Mouse (Mus musculus) limb, embryonic 14.5 days (tissue): Measurements from ENCODE around the gene Adprh. TPM values are rescaled to one million over a fixed set of nuclear protein-coding genes. Genes with fewer than 3 reads are reported as not detected.

Experiments used
- ATAC-seq: fragments of 200-750 bp; cut with Nextera tagmentation; 2 replicates; pipeline ENCODE4 v1.8.0; 2017; ENCODE audit warnings: low read depth, moderate number of reproducible peaks, moderate TSS enrichment; ENCODE audit not compliant: low FRiP score
- DNase-seq: peaks from one replicate; pipeline ENCODE4 v3.0.0-alpha.2; 2015; ENCODE audit warnings: low spot score
- H3K27ac ChIP-seq: fragments of 300-500 bp; sonication (generic); replicated peaks from 2 replicates; pipeline ENCODE4 v1.5.1; 2014; ENCODE audit warnings: low read depth, mild to moderate bottlenecking, low read length, moderate library complexity, mixed read lengths
- H3K27me3 ChIP-seq: fragments of 300-500 bp; sonication (generic); 2 replicates; pipeline ENCODE4 v1.6.1; 2014; ENCODE audit warnings: low read length, mixed read lengths; ENCODE audit not compliant: control insufficient read depth, insufficient read depth
- H3K36me3 ChIP-seq: fragments of 300-500 bp; sonication (generic); 2 replicates; pipeline ENCODE4 v1.6.1; 2014; ENCODE audit warnings: mild to moderate bottlenecking, low read length, moderate library complexity, mixed read lengths; ENCODE audit not compliant: control insufficient read depth, insufficient read depth
- H3K4me1 ChIP-seq: fragments of 300-500 bp; sonication (generic); 2 replicates; pipeline ENCODE4 v1.6.1; 2014; ENCODE audit warnings: antibody characterized with exemption, low read length, mixed read lengths; ENCODE audit not compliant: control insufficient read depth, insufficient read depth
- H3K4me2 ChIP-seq: fragments of 300-500 bp; sonication (generic); replicated peaks from 2 replicates; pipeline ENCODE4 v1.6.1; 2014; ENCODE audit warnings: low read depth, mild to moderate bottlenecking, low read length, moderate library complexity; ENCODE audit not compliant: severe bottlenecking
- H3K4me3 ChIP-seq: fragments of 300-500 bp; sonication (generic); replicated peaks from 2 replicates; pipeline ENCODE4 v1.5.1; 2014; ENCODE audit warnings: low read length
- H3K9ac ChIP-seq: fragments of 300-500 bp; sonication (generic); 2 replicates; pipeline ENCODE4 v1.6.1; 2014; ENCODE audit warnings: mild to moderate bottlenecking, low read depth, low read length, moderate library complexity; ENCODE audit not compliant: severe bottlenecking
- H3K9me3 ChIP-seq: fragments of 300-500 bp; sonication (generic); 2 replicates; pipeline ENCODE4 v1.6.1; 2016; ENCODE audit warnings: low read length; ENCODE audit not compliant: control insufficient read depth
- POLR2A ChIP-seq: fragments of 200-500 bp; IDR thresholded peaks from 2 replicates; pipeline ENCODE4 v1.8.0; 2012; ENCODE audit warnings: inconsistent platforms, mild to moderate bottlenecking, moderate library complexity, borderline replicate concordance; ENCODE audit not compliant: insufficient read depth, insufficient read length; ENCODE audit errors: extremely low read depth
- WGBS: fragments of 180-500 bp; shearing (Covaris S2); extraction: QIAGEN DNeasy Blood & Tissue Kit; methylation state at CpG from one replicate; pipeline ENCODE4 v1.1.7; 2014; 5-methylcytosine and 5-hydroxymethylcytosine counted together
- polyA plus RNA-seq, 2 experiments: library from polyadenylated mRNA; depleted of rRNA in 1 of 2; stranded (reverse) in 1 of 2; unstranded in 1 of 2; fragments of >200 nt; fragmentation: Nextera tagmentation in 1 of 2; extraction: Ambion mirVana in 1 of 2; gene quantifications; 2 replicates each; pipeline versions ENCODE4 v1.2.1 to v1.2.3; 2012 to 2014

The Adprh gene
- polyA plus RNA-seq, 2 experiments, result 69.5 to 114 TPM

GRCm38 (mm10) chr16:38445046-38445445 is 7.5 kb downstream of the Adprh start:
- H3K36me3 ChIP-seq, result peaks cover 68% of the 10 kb centered on the region
- no peak for DNase-seq
- H3K9ac ChIP-seq, result no peak overlapping the region
- ATAC-seq, result no peak
- no peak overlapping the region for H3K27ac ChIP-seq
- H3K4me2 ChIP-seq, result no peak overlapping the region
- WGBS, result 82% methylated on average over 1 of the region's 1 CpGs
- TF ChIP-seq POLR2A, result no peak
- no peaks in the 10 kb centered on the region for H3K4me1 ChIP-seq
- no peaks in the 10 kb centered on the region for H3K9me3 ChIP-seq
- H3K4me3 ChIP-seq, result no peak overlapping the region
- no peaks in the 10 kb centered on the region for H3K27me3 ChIP-seq

- WGBS, result 95% methylated on average over 7 of the region's 7 CpGs
Measured at GRCm38 (mm10) chr16:38443721-38444464, 8.6 kb downstream of the Adprh start.

DNA sequence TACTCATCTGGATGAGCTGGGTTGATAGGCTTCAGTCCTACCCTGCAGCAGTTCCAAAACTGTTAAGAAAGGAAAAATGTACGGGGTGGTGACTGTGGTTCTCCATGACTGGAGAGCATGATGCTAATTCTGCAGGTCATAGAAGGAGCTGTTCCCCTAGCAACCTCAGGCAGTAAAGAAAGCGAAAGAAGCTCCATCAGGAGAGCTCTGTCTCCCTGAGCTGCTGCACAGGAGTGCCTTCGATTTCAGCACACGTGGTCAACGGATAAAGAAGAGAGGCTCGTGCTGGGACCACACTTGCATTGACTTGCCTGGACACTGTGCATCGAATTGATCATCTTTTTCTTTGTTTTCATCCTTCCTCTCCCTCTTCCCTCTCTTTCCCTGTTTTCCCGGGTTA is 10.3 kb downstream of the Adprh start:
- 79% methylated on average over 8 of the region's 8 CpGs for WGBS
- DNase-seq (no peak), ATAC-seq (no peak)

More at GRCm38 (mm10) chr16:38443721-38444464, 8.6 kb downstream of the Adprh start:
- H3K9ac ChIP-seq, result no peak overlapping the region
- DNase-seq, result no peak
- no peak for TF ChIP-seq POLR2A
- ATAC-seq, result no peak
- H3K4me2 ChIP-seq, result no peak overlapping the region
- no peaks in the 10 kb centered on the region for H3K4me1 ChIP-seq
- no peak overlapping the region for H3K4me3 ChIP-seq
- H3K36me3 ChIP-seq, result peaks cover 57% of the 10 kb centered on the region
- H3K9me3 ChIP-seq, result no peaks in the 10 kb centered on the region
- no peaks in the 10 kb centered on the region for H3K27me3 ChIP-seq
- H3K27ac ChIP-seq, result no peak overlapping the region

DNA sequence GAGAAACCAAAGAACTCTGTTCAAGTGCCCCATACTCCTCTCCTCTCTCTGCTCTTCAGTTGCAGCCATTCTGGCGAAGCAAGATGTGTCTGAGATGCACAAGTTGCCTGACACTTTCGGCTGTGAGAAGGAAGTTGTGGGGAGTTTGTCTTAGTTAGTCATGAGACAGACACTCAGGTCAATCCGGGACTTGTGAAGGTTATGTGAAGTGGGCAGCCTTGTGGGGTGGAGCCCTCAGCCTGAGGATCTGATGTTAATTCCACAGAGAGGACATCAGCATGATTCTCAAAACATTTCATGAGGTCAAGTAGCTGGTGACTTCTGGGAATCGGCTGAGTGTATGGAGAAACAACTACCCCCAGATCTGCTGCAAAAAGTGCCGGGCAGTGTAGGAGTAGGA is 10.9 kb downstream of the Adprh start:
- H3K9ac ChIP-seq, result no peak overlapping the region
- no peak for TF ChIP-seq POLR2A
- ATAC-seq (no peak), DNase-seq (no peak)
- no peak overlapping the region for H3K27ac ChIP-seq
- WGBS, result 92% methylated on average over 5 of the region's 5 CpGs
- peaks cover 35% of the 10 kb centered on the region for H3K36me3 ChIP-seq
- H3K4me3 ChIP-seq, result no peak overlapping the region
- no peaks in the 10 kb centered on the region for H3K4me1 ChIP-seq
- no peak overlapping the region for H3K4me2 ChIP-seq
- no peaks in the 10 kb centered on the region for H3K27me3 ChIP-seq
- no peaks in the 10 kb centered on the region for H3K9me3 ChIP-seq

More for the DNA sequence above, 10.3 kb downstream of the Adprh start:
- Histone ChIP-seq H3K4me3 (no peak overlapping the region), H3K9me3 (no peaks in the 10 kb centered on the region), H3K27ac (no peak overlapping the region), H3K9ac (no peak overlapping the region), H3K4me1 (no peaks in the 10 kb centered on the region), H3K27me3 (no peaks in the 10 kb centered on the region), H3K4me2 (no peak overlapping the region), H3K36me3 (peaks cover 41% of the 10 kb centered on the region)
- no peak for TF ChIP-seq POLR2A

- DNase-seq (no peak), ATAC-seq (no peak)
- WGBS, result 76% methylated on average over 6 of the region's 6 CpGs
- no peak for TF ChIP-seq POLR2A
- H3K4me2 ChIP-seq, result no peak overlapping the region
- H3K36me3 ChIP-seq, result peaks cover 23% of the 10 kb centered on the region
- H3K4me3 ChIP-seq, result no peak overlapping the region
- no peak overlapping the region for H3K9ac ChIP-seq
- no peaks in the 10 kb centered on the region for H3K27me3 ChIP-seq
- H3K9me3 ChIP-seq, result no peaks in the 10 kb centered on the region
- no peaks in the 10 kb centered on the region for H3K4me1 ChIP-seq
- no peak overlapping the region for H3K27ac ChIP-seq
Measured at GRCm38 (mm10) chr16:38440403-38440802, 12.1 kb downstream of the Adprh start.
